Mouse (Mus musculus) layer of hippocampus, adult 9-11 months (tissue): ENCODE data around the gene Gtf2ird1.
A peak's percentile ranks its signal among the peaks of the same experiment; 100 is the strongest.
"Not testable (repeated sequence)": the region's sequence is repeated elsewhere in the genome, so short reads cannot be mapped to it uniquely, and the experiment has no call there.

Experiments used
- DNase-seq: peaks from one replicate; pipeline ENCODE4 v3.0.0; 2022

Gene Gtf2ird1

DNA sequence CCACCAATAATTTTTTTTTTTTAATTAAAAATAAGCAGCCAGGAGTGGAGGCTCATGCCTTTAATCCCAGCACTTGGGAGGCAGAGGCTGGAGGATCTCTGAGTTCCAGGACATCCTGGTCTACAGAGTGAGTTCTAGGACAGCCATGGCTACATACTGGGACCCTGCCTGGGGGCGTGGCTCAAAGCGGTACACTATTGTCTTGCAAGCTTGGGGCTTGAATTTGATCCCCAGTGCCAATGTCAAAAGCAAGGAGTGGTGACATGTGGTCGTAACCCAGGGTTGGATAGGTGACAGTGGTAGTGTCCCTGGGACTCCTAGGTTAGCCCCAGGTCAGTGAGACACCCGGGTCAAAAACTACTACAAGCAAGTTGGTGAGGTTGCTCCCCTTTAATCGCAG is 114.8 kb downstream of the Gtf2ird1 start:
- no peak for DNase-seq

DNA sequence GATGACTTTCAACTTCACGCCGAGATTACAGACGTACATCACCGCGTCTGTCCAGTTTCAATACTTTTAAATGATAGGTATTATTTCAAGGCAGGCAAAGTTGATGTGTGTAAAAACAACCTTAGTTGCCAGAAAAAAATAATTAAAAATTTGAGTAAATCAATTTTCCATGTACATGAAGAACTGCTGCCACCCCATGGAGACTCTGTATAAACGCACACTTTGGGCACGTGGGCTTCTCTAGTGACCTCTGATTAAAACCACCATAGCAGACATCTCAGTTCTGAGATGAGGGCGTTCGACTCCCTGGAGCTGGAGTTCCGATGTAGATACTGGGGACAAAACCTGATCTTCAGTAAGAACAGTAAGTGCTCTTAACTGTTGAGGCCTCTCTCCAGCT is 115.2 kb downstream of the Gtf2ird1 start:
- DNase-seq: no peak

DNA sequence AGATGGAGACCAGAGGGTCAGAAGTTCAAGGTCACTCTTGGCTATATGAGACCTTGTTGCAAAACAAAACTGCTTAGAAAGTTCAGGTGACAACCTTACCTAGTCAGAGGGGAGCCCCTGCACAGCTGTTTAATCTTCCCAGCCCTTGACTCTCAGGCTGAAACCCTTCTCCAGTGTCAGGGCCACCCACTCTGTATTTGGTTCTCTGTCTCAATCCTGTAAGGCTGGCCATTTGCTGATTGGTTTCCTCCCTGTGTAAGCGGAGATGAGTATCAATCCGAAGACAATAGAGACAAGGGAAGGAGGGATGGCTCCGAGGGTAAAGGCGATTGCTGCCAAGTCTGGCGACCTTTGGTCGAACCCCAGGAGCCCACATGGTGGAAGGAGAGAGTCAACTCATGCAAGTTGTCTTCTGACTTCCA is 116.4 kb downstream of the Gtf2ird1 start:
- DNase-seq: no peak

DNA sequence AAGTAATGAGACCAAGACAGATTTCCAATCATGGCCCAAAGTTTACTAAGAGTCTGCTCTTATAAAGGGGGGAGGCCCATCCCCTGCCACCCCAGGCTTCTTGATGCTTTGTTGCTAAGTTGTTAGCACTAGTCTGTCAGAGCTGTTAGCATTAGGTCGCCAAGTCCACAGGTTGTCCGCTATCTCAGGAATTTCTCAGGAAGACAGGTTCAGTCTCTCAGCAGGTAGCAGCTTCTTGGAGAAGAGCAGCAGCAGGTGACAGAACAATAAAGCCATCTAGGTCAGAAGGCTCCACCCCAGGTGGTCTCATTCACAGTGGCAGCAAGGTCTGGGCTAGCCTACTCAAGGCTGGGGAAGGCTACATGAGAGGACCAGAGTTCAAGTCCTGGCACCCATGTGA is 119.5 kb downstream of the Gtf2ird1 start:
- not testable (repeated sequence) for DNase-seq

DNA sequence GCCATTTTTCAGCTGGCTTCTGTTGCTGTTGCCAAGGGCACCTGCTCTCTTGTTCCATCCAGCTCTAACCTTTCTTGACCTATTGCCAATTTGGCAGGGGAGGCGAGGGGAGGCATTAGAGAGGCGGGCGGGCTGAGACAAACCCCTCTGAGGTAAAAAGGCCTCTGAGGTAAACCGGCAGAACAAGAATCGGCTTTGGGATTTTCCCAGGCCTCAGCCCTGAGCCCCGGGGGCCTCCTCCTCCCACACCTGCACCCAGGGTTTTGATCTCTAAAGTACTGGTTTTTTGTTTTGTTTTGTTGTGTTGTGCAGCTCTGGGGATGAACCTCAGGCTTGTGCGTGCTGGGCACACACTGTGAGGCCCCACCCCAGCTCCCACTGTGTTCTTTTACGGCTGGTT is 123.8 kb downstream of the Gtf2ird1 start:
- DNase-seq: no peak

DNA sequence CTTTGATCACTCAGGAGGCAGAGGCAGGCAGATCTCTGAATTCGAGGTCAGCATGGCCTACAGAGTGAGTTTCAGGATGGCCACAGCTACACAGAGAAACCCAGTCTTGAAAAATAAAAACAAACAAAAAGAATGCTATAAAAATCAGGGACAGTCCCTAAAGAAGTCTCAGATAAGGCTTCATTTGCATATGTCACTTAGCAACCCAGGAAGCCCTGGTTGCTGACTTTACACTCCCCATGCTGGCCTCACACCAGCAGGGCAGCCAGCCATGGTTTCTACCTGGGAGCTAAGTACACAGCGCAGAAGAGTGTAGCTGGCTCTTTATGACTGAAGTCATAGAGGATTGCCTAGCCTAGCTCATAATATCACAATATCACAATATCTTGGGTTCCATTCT is 126.4 kb downstream of the Gtf2ird1 start:
- DNase-seq: no peak

DNA sequence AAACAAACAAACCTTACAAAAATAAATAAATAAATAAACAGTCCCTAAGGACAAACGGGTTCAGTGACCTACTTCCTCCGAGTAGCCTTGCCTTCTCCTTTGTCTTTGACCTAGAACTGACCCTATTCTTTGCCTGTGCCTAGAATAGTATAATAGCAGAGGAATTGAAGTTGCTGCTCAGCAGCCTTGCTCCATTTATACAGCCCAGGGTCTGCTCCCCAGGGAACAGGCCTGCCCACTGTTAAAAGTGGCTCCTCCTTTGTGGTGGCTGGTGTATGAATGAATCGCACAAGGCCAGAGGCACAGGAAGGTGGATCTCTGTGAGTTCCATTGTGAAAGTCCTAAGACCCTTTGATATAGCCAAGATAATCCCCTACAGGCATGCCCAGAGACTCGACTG is 127.2 kb downstream of the Gtf2ird1 start:
- DNase-seq: no peak

DNA sequence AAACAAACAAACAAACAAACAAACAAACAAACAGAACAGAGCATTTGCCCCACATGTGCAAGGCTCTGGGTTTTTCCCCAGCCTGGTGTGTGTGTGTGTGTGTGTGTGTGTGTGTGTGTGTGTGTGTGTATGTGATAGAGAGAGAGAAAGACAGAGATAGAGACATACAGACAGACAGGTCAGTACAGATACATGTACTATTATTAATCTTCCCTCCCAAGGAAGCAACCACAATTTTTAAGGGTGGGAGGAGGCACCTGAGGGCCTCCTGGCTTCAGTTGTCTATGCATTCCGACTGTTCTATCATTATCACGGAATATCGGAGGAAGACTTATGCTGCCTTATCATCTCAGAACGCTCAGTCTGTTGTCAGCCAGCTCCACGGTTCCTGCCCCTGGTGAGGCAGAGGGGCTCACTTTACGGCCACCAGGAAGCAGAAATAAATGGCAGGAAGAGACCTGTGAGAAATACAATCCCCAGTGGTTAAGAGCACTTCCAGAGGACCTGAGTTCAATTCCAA is 128.0 kb downstream of the Gtf2ird1 start:
- DNase-seq: no peak

DNA sequence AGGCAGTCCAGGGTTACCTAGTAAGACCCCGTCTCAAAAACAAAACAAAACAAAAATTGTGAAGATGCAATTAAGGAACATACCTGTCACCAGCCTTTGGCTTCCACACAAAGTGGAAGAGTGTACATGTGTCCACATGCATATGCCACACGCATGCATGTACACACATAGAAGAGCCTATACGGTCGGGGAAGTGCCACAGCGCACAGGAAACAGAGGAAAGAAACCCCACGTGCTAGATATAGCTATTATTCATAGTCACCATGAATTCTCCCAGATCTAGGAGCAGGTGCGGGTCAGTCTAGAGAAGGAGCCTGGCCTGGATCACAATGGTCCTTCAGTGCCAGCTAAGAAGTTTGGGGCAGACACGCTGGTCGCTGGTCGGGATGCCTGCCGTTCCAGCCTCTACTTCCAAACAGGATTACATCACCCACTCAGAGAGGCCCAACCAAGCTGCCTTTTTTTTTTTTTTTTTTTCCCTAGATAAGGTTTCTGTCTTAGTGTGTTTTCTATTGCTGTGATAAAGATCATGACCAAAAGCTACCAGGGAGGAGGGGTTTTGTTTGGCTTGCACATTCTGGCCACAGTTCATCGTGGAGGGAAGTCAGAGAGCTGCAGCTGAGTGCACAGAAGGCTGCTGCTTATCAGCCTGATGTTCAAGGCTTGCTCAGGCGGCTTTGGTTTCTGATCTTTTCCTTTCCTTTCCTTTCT is 130.5 kb downstream of the Gtf2ird1 start:
- no peak for DNase-seq

DNA sequence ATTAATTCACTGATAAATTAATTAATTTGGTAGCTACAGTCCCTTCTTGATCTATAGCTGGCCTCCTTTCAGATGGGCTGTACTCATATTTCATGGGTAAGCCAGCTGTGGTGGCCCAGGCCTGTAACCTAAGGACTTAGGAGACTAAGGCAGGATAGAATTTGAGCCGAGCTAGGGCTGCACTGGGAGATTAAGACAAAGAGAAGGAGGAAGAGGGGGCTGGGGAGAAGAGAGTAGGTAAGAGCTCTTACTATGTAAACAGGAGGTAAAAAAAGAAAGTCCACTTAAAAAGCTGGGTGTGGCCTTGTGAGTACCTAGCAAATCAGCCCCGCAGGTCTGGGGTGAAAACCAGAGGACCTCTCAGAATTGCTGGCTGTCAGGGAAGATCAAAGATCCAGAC is 132.6 kb downstream of the Gtf2ird1 start:
- DNase-seq: no peak

DNA sequence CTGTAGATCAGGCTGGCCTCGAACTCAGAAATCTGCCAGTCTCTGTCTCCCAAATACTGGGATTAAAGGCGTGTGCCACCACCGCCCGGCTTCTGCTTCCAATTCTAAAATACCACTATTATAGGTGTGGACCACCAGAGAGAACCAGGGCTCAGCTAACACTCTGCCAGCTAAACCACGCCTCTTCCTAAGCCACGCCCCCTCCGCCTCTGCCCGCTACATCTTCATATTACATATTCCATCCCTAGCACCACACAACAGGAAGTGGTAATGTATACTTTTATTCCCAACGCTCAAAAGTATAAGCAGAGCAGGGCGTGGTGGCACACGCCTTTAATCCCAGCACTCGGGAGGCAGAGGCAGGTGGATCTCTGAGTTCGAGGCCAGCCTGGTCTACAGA is 133.2 kb downstream of the Gtf2ird1 start:
- no peak for DNase-seq

DNA sequence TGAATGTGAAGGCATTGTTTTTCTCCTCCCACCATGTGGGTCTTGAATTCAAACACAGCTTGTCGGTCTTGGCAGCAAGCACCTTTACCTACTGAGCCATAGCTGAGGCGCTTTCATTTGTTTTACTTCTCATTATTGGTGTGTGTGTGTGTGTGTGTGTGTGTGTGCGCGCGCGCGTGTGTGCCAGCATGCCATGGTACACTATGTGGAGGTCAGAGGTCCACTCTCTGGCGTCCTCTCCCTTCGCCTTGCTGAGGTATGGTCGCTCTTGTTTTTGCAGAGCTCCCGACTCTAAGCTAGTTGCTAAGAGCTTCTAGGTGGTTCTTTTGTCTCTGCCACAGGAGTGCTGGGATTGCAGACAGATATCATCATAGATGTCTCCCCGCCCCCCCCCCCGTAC is 134.2 kb downstream of the Gtf2ird1 start:
- no peak for DNase-seq

DNA sequence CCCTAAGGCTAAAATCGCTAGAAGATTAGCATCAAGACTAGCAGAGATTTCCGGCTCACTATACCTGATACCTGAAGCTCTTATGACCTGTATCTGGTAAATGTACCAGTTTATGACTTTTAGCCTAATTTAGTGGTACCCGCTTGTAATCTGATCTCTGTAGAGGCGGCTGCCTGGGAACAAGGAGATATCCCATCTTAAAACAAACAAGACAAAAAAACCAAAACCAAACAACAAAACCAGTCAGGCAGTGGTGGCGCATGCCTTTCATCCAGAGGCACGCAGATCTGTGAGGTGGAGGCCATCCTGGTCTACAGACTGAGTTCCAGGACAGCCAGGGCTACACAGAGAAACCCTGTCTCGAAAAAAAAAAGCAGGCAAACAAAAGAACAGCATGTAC is 134.8 kb downstream of the Gtf2ird1 start:
- DNase-seq: no peak

DNA sequence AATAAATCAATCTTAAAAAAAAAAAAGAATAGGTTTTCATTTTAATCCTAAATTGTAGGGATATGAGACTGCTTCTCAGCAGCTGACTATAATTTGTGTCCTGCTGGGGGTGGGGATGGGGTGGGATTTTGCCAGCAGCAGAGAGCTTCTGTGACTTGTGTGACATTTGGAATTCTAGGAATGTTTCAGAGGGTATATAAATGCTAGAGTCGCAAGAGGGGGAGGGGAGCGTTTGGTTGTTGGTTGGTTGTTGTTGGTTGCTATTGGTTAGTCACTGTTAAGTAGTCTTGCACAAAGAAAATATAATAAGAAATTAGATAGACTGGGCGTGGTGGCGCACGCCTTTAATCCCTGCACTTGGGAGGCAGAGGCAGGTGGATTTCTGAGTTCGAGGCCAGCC is 137.6 kb downstream of the Gtf2ird1 start:
- no peak for DNase-seq

DNA sequence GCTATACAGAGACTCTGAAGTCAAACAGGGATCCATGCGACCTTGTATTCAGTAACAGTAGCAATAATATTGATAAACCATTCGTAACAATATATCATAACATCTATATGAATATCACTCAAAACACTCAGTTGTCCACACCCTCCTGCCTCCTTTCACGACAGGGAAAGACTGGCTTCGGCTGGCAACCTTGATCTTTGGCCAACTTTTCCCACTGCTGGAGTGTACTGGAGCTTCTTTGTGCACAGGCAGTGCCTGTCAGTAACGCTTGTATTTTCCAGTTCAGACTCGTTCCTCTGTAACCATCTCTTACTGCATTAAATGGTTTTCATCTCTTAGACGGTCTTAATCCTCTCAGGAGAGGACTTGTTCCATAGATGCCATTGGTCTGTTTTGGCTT is 139.8 kb downstream of the Gtf2ird1 start:
- DNase-seq: no peak

DNA sequence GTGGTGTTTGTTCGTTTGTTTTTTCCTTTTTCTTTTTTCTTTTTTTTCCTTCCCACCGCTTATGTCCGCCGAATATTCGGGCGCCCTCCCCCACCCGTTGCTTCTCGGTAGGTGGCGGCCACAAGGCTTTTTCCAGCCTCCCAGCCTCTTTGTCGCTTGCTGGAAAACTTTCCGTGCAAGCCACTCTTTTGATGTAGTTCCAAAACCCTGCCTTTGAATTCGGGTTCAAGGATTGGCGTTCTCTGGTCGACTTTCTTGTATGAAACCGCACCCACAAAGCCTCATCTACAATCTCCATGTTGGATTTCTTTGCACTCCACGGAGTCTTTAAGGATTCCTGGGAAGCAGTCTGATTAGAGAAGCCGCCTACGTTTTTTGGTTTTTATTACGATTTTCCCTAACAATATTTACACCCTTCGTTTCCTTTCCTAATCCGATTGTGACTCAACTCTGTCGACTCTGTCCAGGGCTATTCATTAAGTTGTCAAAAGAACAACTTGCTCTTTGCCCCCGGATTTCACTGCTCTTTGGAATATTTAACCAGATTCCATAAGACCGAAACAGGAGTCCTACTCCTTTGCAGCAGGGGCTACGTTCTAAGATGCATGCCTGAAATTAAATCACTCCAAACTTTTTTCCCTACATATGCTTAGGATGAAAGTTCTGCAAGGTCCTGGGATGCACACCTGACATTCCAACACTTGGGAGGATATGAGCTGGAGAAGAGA is 140.7 kb downstream of the Gtf2ird1 start:
- DNase-seq: peak; percentile 33

DNA sequence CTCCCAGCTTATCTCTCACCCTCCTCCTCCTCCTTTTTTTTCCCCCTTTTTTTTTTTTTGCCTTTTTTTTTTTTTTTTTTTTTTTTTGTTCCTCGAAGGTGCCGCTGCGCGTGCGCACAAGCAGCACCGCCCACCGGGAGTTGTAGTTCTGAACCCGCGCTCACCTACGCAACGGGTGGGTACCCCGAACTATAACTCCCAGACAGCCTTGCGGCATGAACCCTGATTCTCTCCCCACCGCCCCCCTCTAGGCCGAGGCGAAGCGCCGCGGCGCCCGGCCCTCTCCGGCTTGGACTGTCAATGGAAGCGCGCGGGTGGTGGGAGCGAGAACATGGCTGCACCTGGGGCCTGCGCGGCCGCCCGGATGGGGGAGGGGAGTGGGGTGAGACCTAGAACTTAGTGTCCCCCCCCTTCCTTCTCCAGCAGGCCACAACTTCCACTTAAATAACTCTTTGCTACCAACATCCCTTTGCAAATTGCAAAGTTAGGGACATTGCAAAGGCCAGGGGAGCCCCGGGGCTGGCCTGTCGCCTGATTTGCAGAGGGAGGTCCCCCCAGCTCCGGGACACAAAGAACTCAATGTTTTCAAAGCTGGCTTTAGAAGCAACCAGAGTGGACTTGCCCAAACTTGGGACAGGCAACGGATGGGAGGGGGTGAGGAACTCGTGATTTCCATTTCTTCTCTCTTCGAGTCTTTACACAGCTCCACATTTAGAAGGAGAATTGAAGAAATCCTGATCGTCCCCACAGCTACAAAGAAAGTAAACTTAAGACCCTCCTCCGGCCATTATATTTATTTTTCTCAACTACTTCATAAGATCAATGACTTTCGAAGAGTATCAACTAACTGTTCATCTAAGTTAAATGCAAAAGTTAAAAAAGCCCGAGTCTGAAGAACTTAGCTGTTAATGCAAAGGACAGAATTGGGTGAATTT is 141.6 kb downstream of the Gtf2ird1 start, which contains the start of gene Gtf2i:
Gene Gtf2i (minus strand): TSS at position 73 of the 935 bp plus-strand sequence.
- peak; percentile 98 for DNase-seq

DNA sequence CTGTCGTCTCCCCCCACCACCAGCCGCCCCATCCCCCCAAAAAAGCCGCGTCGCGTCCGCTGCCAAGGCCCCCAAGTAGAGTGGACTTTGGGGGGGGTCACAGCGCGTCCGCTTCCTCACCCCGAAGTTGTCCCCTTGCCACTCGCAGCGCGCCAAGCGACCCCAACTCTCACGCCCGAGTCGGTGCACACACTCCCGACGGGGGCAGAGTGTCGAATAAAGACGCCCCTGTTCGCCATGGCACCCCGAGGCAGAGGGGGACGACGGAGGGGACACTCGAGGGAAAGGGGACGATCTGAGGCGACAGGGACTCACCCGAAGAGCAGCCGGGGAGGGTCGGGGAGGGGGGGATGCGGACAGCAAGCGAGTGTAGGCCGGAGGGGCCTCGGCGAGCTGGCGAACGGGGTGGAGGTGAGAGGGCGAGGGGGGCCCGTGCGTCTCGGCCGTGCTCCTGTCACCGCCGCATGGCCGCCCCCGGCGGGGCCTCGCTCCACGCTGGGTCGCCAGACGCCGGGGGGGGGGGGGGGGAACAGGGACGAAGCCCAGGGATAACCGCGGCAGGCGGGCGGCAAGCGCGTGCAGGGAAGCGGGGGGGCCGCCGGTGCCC is 142.3 kb downstream of the Gtf2ird1 start:
- no peak for DNase-seq

DNA sequence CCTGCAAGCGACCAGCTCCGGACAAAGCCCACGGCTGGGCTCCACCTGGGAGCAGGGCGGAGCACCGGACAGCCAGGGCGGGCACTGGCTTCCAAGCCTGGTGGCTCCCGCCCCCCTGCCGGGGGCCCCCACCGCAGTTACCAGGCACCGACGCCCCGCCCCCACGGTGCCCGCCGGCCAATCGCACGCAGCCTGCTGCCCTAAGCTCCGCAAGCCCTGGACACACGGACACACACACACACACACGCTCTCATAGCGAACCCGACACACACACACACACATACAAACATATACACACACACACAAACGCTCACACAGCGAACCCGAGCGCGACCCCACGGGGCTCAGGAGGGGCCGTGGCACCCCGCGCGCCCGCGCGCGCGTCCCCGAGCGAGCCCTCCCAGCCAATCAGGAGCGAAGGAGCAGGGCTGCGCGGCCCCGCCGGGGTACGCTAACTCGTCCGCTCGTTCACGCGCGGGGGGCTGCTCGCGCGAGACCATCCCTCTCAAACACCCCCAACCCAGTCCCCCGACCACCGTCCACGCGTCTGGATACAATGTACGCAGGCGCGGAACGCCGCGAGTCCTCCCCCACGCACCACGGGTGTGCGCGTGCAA is 143.0 kb downstream of the Gtf2ird1 start:
- DNase-seq: peak; percentile 94

DNA sequence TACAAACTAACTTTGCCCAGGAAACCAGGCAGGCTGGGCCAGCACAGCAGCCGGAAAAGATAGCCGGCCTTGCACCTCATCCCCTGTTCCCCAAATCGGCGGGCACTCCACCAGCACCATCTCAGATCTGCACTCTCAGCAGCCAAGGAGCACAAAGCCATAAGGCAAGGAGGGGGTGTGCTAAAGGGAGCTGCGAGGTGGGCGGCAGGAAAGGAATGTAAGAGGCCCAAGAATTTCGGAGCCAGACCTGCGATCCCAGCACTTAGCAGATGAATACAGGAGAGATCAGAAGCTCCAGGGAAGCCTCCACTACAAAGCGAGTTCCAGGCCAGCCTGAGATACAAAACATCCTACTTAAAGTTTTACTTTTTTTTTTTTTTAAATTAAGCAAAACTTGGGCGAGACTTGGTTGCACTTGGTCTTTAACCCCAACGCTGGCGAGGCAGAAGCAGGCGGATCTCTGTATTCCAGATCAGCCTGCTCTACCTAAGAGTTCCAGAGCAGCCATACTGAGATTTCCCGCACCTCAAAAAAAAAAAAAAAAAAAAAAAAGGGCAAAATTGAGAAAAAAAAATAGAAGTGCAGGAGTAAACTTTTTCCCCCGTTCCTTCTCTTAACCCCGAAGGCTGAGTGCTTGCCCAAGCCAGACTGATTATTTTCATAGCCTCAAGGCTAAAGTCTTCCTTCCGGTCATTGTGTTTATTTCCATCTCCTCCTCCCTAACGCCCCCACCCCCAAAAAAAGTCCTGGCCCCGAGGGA is 143.6 kb downstream of the Gtf2ird1 start:
- peak; percentile 52 for DNase-seq

DNA sequence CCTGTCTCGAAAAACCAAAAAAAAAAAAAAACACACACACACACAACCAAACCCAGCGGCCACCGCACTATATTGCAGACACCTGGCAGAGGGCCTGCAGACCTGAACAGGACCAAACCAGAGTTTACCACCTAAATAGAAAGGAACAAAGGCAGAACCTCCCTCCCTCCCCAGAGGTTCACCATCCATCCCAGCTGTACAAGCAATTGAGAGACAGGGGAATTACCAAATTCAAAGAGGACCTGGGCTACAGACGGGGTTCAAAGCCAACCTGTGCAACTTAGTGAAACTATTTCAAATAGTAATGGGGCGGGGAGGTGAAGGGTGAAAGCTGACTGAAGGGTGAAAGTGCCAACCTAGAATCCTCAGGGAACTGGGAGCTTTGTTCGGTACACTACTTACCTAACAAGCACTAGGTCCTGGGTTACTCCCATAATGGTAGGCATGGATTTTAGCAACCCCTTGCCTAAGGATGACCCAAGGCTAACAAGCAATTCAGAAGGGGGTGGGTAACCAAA is 144.6 kb downstream of the Gtf2ird1 start:
- no peak for DNase-seq
